Comparison of ENCODE assay signal across 13 mouse cellular contexts in the genomic region with DNA sequence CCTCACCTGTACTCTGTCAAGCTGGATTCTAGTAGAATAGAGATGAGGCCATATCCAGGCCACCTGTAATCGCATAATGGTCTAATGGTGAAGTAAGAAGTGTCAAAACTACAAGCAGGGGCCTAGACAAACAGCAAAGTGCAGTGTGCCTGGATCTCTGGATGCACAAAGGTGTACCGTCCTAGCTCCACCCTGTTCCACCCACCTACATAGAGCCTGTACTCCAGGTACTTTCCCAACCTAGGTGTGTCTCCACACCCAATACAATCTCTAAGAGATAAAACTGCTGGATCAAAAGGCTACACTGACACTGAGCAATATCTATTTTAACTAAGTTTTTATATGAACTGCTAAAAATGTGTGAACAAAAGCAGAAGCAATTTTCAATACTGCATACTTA. TPM values are rescaled to one million over a fixed set of nuclear protein-coding genes. Genes with fewer than 3 reads are reported as not detected.
DNase-seq lines count a peak whose midpoint lies in the region; ATAC-seq lines count a peak whose summit lies in the region.
"Had no signal": no experiment of that assay in that cellular context is flagged by ENCODE, and none has a peak within 500 bp of the region (broad histone marks: within the 10 kb centered on the region; RNA-seq: fewer than 3 reads in every experiment).

No protein-coding gene starts in this region.

- H3K9ac ChIP-seq in hindbrain, embryonic 13.5 days, result no peak overlapping the region
- H3K9ac ChIP-seq in stomach, embryonic 15.5 days, result no peak overlapping the region
- H3K9ac ChIP-seq: liver, embryonic 12.5 days had no signal

- H3K4me1 ChIP-seq in hindbrain, embryonic 10.5 days (replicated peaks), result peaks cover 36% of the 10 kb centered on the region
- peaks cover 23% of the 10 kb centered on the region for H3K4me1 ChIP-seq in hindbrain, embryonic 13.5 days (replicated peaks)
- H3K4me1 ChIP-seq in stomach, embryonic 15.5 days, result peaks cover 7% of the 10 kb centered on the region
- H3K4me1 ChIP-seq in heart, embryonic 10.5 days, result peaks cover 31% of the 10 kb centered on the region

- no peaks in the 10 kb centered on the region for H3K9me3 ChIP-seq in hindbrain, embryonic 10.5 days
- H3K9me3 ChIP-seq in hindbrain, embryonic 13.5 days, result no peaks in the 10 kb centered on the region
- H3K9me3 ChIP-seq in stomach, embryonic 15.5 days, result no peaks in the 10 kb centered on the region
- H3K9me3 ChIP-seq in heart, embryonic 10.5 days, result no peaks in the 10 kb centered on the region
- H3K9me3 ChIP-seq: forebrain, embryonic 10.5 days; liver, embryonic 12.5 days; megakaryocyte, embryonic 14.5 days had no signal

- no peak for ATAC-seq in hindbrain, embryonic 13.5 days (ENCODE audit: low FRiP score)
- ATAC-seq in stomach, embryonic 15.5 days (ENCODE audit: insufficient read depth, low FRiP score, low read depth), result 0 out of 2 replicates have a peak, but pooled peaks have one; percentile 30
- no peak for ATAC-seq in erythroblast, adult 5-6 weeks (replicated peaks; ENCODE audit: low FRiP score, poor library complexity, severe bottlenecking)
- ATAC-seq: liver, embryonic 12.5 days had no signal

- H3K36me3 ChIP-seq in hindbrain, embryonic 10.5 days, result peaks cover 35% of the 10 kb centered on the region
- H3K36me3 ChIP-seq in hindbrain, embryonic 13.5 days, result peaks cover 26% of the 10 kb centered on the region
- no peaks in the 10 kb centered on the region; the same call in 1 of the 2 replicates for H3K36me3 ChIP-seq in stomach, embryonic 15.5 days
- peaks cover 22% of the 10 kb centered on the region for H3K36me3 ChIP-seq in heart, embryonic 10.5 days

- no peak overlapping the region for H3K4me3 ChIP-seq in hindbrain, embryonic 10.5 days
- H3K4me3 ChIP-seq in hindbrain, embryonic 13.5 days, result no peak overlapping the region
- no peak overlapping the region for H3K4me3 ChIP-seq in stomach, embryonic 15.5 days (replicated peaks)
- no peak overlapping the region for H3K4me3 ChIP-seq in heart, embryonic 10.5 days
- H3K4me3 ChIP-seq: forebrain, embryonic 10.5 days; liver, embryonic 12.5 days; megakaryocyte, embryonic 14.5 days had no signal

- H3K27ac ChIP-seq in hindbrain, embryonic 10.5 days, result peak overlapping the region; percentile 64
- no peak overlapping the region for H3K27ac ChIP-seq in hindbrain, embryonic 13.5 days
- H3K27ac ChIP-seq in stomach, embryonic 15.5 days, result peak overlapping the region; percentile 35; the same call in 1 of the 2 replicates
- H3K27ac ChIP-seq in heart, embryonic 10.5 days, result no peak overlapping the region

- H3K4me2 ChIP-seq in hindbrain, embryonic 13.5 days, result no peak overlapping the region
- H3K4me2 ChIP-seq in stomach, embryonic 15.5 days, result no peak overlapping the region
- H3K4me2 ChIP-seq: liver, embryonic 12.5 days had no signal

- no peaks in the 10 kb centered on the region for H3K27me3 ChIP-seq in hindbrain, embryonic 10.5 days (ENCODE audit: insufficient read depth, poor library complexity, severe bottlenecking)
- no peaks in the 10 kb centered on the region for H3K27me3 ChIP-seq in hindbrain, embryonic 13.5 days
- no peaks in the 10 kb centered on the region for H3K27me3 ChIP-seq in stomach, embryonic 15.5 days (replicated peaks)
- no peaks in the 10 kb centered on the region for H3K27me3 ChIP-seq in heart, embryonic 10.5 days (ENCODE audit: insufficient read depth, poor library complexity, severe bottlenecking)
- H3K27me3 ChIP-seq: liver, embryonic 12.5 days; megakaryocyte, embryonic 14.5 days had no signal

- 94% methylated on average over 2 of the region's 2 CpGs for WGBS in hindbrain, embryonic 10.5 days
- 94% methylated on average over 2 of the region's 2 CpGs for WGBS in hindbrain, embryonic 13.5 days
- 65% methylated on average over 2 of the region's 2 CpGs for WGBS in stomach, embryonic 15.5 days
- 88% methylated on average over 2 of the region's 2 CpGs for WGBS in heart, embryonic 10.5 days

- DNase-seq in hindbrain, embryonic 10.5 days (ENCODE audit: low spot score), result no peak
- DNase-seq in ES-CJ7 (ENCODE audit: low read depth, low spot score), result peak; percentile 12
- DNase-seq in induced T-regulatory cell, adult 2 months (ENCODE audit: low read depth), result peak; percentile 47
- DNase-seq in heart, embryonic 10.5 days (ENCODE audit: low spot score), result no peak
- DNase-seq in right cerebral cortex, postnatal 4 days, result no peak
- DNase-seq: cerebellum, adult 9-10 months; thymus, postnatal 14 days had no signal

RNA-seq across cellular contexts. Expression of a gene that starts 35.1 kb away (rescaled TPM):
- polyA plus RNA-seq in hindbrain, embryonic 10.5 days (2016; fragmentation: Nextera tagmentation; extraction: Ambion mirVana), result 12.0 and 14.3 TPM in 2 replicates
- polyA plus RNA-seq in hindbrain, embryonic 13.5 days (2015; fragmentation: Nextera tagmentation; extraction: Ambion mirVana), result 18.9 and 20.3 TPM in 2 replicates
- 6.9 and 7.8 TPM in 2 replicates for polyA plus RNA-seq in stomach, embryonic 15.5 days (2015; fragmentation: Nextera tagmentation; extraction: Ambion mirVana)
- not detected in 2 replicates for total RNA-seq in erythroblast, adult 5-6 weeks (2015; ENCODE audit: low replicate concordance)
- 5.5 and 5.7 TPM in 2 replicates for total RNA-seq in erythroblast, adult 5-6 weeks (2017; ENCODE audit: low replicate concordance)
- polyA plus RNA-seq in heart, embryonic 10.5 days (2016; fragmentation: Nextera tagmentation; extraction: Ambion mirVana), result 7.7 and 10.8 TPM in 2 replicates

RNA-seq across cellular contexts. Expression of a gene that starts 35.5 kb away (rescaled TPM):
- polyA plus RNA-seq in hindbrain, embryonic 10.5 days (2016; fragmentation: Nextera tagmentation; extraction: Ambion mirVana), result 11.4 and 14.7 TPM in 2 replicates
- polyA plus RNA-seq in hindbrain, embryonic 13.5 days (2015; fragmentation: Nextera tagmentation; extraction: Ambion mirVana), result 17.7 and 18.9 TPM in 2 replicates
- polyA plus RNA-seq in stomach, embryonic 15.5 days (2015; fragmentation: Nextera tagmentation; extraction: Ambion mirVana), result 9.0 and 9.8 TPM in 2 replicates
- total RNA-seq in erythroblast, adult 5-6 weeks (2015; ENCODE audit: low replicate concordance), result 0.84 and 1.7 TPM in 2 replicates
- total RNA-seq in erythroblast, adult 5-6 weeks (2017; ENCODE audit: low replicate concordance), result 1.7 and 2.3 TPM in 2 replicates
- polyA plus RNA-seq in heart, embryonic 10.5 days (2016; fragmentation: Nextera tagmentation; extraction: Ambion mirVana), result 7.4 and 10.1 TPM in 2 replicates

Comparison
In these comparisons a context has a peak if more than half of its experiments do, and no peak if none do; other contexts are left out.
1. H3K27ac ChIP-seq: peak in hindbrain, embryonic 10.5 days (single experiment) and stomach, embryonic 15.5 days (single experiment); none in hindbrain, embryonic 13.5 days (single experiment) and heart, embryonic 10.5 days (single experiment).
2. DNase-seq: peak in ES-CJ7 (single experiment) and induced T-regulatory cell, adult 2 months (single experiment); none in hindbrain, embryonic 10.5 days (single experiment), heart, embryonic 10.5 days (single experiment) and right cerebral cortex, postnatal 4 days (single experiment).